Mouse (Mus musculus): ENCODE results near the gene Hephl1. TPM values are rescaled to one million over a fixed set of nuclear protein-coding genes. Genes with fewer than 3 reads are reported as not detected.

Gene Hephl1
- polyA plus RNA-seq (2016; fragmentation: Nextera tagmentation; extraction: Ambion mirVana), result not detected in 2 replicates

DNA sequence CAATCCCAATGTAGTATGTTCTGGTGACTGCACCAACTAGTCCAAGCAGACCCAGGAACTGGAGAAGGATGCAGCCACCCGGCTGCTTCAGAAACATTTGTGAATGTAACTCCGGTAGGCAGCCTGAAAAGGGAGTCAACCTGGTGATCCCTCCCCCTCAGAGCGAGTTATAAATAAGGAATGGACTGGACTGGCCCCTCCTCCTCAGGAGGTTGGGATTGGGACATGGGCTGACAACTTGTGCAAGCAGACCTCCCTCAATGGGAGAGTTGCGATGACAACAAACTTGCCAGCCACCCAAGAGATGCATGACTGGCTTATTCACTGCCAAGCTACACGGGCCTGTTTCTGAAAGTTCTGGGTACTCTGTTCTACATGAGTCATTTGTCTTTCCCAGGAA lies at the start of gene Hephl1:
Gene Hephl1, minus strand, starts transcription at position 101 of the 400 bp plus-strand sequence.
- Histone ChIP-seq H3K36me3 (no peaks in the 10 kb centered on the region), H3K27ac (no peak within 1 kb of the TSS), H3K9ac (no peak within 1 kb of the TSS), H3K4me1 (0 out of 2 replicates have a peak, but pooled peaks cover 2% of the 10 kb centered on the region), H3K27me3 (no peaks in the 10 kb centered on the region), H3K9me3 (replicated peaks) (no peaks in the 10 kb centered on the region), H3K4me3 (no peak within 1 kb of the TSS), H3K4me2 (replicated peaks) (no peak within 1 kb of the TSS)
- ATAC-seq (ENCODE audit: low FRiP score), result no peak
- 85% methylated on average over 5 of the region's 5 CpGs for WGBS

DNA sequence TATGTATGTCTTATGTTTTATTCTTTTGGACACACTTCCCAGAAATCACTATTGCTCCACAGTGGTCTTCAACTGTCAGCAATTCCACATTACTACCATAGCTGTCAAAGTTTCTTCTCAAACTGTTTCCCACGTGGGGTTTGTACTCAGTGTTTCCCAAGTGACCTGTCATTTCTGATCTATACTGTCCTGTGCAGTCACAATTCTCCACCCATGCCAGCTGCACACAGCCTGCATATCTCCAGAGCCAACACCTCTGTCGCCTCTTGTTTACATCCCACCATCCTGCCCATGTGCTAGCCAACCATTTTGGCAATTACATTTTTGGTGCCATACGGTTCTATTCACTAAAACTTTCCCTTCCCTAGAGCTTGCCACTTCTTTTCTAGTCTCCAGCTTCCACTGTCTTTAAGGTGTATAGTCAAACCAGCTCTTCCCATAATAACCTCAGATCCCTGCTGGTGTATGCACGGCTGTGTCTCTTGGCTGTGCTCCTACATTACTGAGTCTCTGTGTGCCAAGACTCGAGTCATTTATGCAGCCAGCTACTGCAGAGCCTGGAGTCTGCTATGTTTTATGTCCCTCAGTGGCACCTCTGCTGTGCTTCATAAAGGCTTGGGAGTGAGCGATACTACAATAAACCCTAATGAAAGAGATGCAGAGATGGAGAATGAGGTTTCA lies 37.5 kb upstream of the Hephl1 start:
- H3K36me3 ChIP-seq, result no peaks in the 10 kb centered on the region
- 78% methylated on average over 6 of the region's 6 CpGs for WGBS
- no peaks in the 10 kb centered on the region for H3K9me3 ChIP-seq (replicated peaks)
- H3K4me1 ChIP-seq, result no peaks in the 10 kb centered on the region
- no peak overlapping the region for H3K4me3 ChIP-seq
- ATAC-seq (ENCODE audit: low FRiP score), result no peak
- no peak overlapping the region for H3K27ac ChIP-seq
- no peaks in the 10 kb centered on the region for H3K27me3 ChIP-seq
- H3K9ac ChIP-seq, result no peak overlapping the region
- no peak overlapping the region for H3K4me2 ChIP-seq (replicated peaks)

DNA sequence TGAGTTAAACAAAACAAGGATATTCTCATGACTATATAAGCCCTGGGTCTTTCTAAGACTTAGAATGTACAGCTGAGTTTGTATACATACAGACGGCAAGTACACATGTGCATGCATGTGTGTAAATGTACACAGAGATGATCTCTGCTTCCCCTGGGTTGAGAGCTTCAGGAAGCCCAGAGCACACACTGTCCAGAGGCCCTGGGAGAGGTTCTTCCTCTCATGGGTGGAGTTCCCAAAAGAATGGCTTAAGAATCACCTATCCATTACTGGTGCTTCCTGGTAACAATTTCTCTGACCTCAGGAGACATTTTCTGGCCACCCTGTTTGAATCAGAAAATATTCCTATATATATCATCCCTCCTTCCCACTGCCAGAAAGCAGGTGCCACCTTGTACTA lies 28.6 kb upstream of the Hephl1 start:
- Histone ChIP-seq H3K4me1 (no peaks in the 10 kb centered on the region), H3K4me2 (replicated peaks) (no peak overlapping the region), H3K36me3 (no peaks in the 10 kb centered on the region), H3K9ac (no peak overlapping the region), H3K27ac (no peak overlapping the region), H3K27me3 (no peaks in the 10 kb centered on the region), H3K9me3 (replicated peaks) (no peaks in the 10 kb centered on the region), H3K4me3 (no peak overlapping the region)
- WGBS, result 94% methylated on average over 1 of the region's 1 CpGs
- ATAC-seq (ENCODE audit: low FRiP score), result no peak

DNA sequence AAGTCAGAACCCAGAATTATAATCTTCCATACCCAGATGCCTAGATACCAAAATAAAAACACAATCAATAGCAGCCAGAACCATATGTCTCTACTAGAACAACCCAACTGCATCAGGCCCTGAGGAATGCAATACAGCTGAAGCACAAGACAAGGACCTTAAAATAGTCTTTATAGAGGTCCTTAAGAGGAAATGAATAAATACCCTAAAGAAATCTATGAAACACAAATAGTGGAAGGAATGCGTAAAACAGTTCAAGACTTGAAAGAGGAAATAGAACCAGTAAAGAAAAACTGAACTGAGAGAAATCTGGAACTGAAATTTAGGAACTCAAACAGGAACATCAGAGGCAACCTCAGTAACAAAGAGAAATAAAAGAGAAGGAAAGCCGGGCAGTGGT lies 14.0 kb upstream of the Hephl1 start:
- no peak overlapping the region for H3K9ac ChIP-seq
- no peak for ATAC-seq (ENCODE audit: low FRiP score)
- WGBS, result 95% methylated on average over 2 of the region's 2 CpGs
- no peak overlapping the region for H3K27ac ChIP-seq
- no peaks in the 10 kb centered on the region for H3K4me1 ChIP-seq
- no peak overlapping the region for H3K4me2 ChIP-seq (replicated peaks)
- H3K27me3 ChIP-seq, result no peaks in the 10 kb centered on the region
- H3K4me3 ChIP-seq, result no peak overlapping the region
- H3K36me3 ChIP-seq, result no peaks in the 10 kb centered on the region
- H3K9me3 ChIP-seq (replicated peaks), result peaks cover 3% of the 10 kb centered on the region; the same call in 1 of the 2 replicates

DNA sequence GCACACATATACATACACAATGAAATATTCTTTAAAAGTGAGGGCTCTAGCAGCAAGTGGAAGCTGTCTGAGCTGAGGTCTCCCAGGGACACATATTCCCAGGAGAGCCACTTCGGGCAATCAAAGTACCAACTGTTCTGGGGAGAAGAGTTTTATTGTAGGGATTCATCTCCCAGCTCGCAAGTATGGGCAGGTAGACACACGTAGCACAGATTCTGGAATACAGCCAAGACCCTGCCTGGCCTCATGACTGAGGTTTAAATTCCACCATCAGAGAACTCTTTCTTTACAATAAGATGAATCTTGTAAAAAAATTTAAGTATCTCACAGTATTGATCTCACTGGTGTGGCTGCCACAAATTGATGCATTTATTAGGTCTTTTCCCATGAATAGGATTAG lies 10.5 kb upstream of the Hephl1 start:
- H3K27ac ChIP-seq, result no peak overlapping the region
- H3K4me2 ChIP-seq (replicated peaks), result no peak overlapping the region
- no peaks in the 10 kb centered on the region for H3K4me1 ChIP-seq
- 89% methylated on average over 3 of the region's 3 CpGs for WGBS
- no peak overlapping the region for H3K9ac ChIP-seq
- no peaks in the 10 kb centered on the region for H3K9me3 ChIP-seq (replicated peaks)
- no peak overlapping the region for H3K4me3 ChIP-seq
- H3K36me3 ChIP-seq, result no peaks in the 10 kb centered on the region
- H3K27me3 ChIP-seq, result no peaks in the 10 kb centered on the region
- no peak for ATAC-seq (ENCODE audit: low FRiP score)

DNA sequence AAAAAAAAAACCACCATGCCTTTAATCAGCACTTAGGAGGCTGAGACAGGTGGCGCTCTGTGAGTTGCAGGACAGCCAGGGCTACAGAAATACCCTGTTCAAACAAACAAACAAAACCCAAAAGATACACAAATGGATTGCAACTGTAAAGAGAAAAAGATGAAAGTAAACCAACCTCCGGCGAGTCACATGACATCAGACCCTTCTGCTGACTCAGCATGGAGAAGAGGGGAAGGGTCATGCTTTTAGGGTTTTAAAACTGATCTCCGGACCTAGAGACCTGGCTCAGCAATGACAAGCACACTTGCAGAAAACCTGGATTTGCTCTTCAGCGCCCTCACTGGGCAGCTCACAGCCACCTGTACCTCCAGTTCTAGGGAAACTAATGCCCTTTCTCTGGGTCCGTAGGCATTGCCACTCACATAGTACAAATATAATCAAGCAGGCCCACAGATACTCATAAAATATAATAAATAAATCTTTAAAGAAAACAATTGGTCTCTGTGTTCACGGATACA lies 9.0 kb upstream of the Hephl1 start:
- Histone ChIP-seq H3K36me3 (no peaks in the 10 kb centered on the region), H3K4me1 (no peaks in the 10 kb centered on the region), H3K4me2 (replicated peaks) (no peak overlapping the region), H3K9me3 (replicated peaks) (no peaks in the 10 kb centered on the region), H3K27me3 (no peaks in the 10 kb centered on the region), H3K27ac (no peak overlapping the region), H3K9ac (no peak overlapping the region), H3K4me3 (no peak overlapping the region)
- ATAC-seq (ENCODE audit: low FRiP score), result no peak
- WGBS, result 54% methylated on average over 7 of the region's 7 CpGs

DNA sequence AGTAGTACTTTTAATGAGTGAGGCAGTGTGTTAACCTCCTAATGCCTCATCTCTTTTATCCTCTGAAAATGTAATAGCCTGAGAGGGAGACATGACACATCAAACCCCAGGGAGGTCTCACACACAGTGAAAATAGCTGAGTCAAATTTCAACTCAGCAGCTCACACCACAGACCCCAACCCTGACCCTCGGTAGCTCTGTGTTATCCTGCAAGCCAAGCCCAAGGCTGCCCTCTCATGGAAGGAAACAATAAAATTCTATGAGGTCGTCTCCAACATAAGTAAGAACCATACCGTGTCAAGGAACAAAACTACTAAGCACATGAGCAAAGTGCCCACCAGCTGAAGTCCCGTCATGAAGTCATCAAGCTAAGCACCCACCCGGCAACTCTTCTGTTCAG lies 8.3 kb upstream of the Hephl1 start:
- H3K4me1 ChIP-seq, result no peaks in the 10 kb centered on the region
- no peak overlapping the region for H3K27ac ChIP-seq
- H3K9ac ChIP-seq, result no peak overlapping the region
- H3K36me3 ChIP-seq, result no peaks in the 10 kb centered on the region
- 56% methylated on average over 5 of the region's 5 CpGs for WGBS
- no peak overlapping the region for H3K4me2 ChIP-seq (replicated peaks)
- no peak overlapping the region for H3K4me3 ChIP-seq
- no peak for ATAC-seq (ENCODE audit: low FRiP score)
- H3K9me3 ChIP-seq (replicated peaks), result no peaks in the 10 kb centered on the region
- no peaks in the 10 kb centered on the region for H3K27me3 ChIP-seq

DNA sequence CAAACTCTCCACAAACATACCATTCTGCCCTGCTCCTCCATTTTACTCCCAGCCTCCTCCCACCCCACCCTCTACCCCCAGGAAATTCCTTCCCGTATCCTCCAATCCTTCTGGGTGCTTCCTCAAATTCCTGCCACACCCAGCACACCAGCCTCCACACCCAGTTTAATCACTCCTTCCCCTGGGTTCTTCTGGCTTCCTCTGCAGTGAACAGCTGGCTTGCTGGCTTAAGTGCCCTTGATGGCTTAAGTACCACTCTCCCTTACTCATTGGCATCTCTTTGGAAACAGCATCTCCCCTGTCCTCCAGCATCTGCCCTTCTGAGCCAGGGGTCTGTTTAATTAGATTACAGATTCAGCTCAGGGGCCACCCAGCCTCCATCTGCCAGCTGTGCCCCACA lies 7.6 kb upstream of the Hephl1 start:
- WGBS, result 74% methylated on average over 1 of the region's 1 CpGs

DNA sequence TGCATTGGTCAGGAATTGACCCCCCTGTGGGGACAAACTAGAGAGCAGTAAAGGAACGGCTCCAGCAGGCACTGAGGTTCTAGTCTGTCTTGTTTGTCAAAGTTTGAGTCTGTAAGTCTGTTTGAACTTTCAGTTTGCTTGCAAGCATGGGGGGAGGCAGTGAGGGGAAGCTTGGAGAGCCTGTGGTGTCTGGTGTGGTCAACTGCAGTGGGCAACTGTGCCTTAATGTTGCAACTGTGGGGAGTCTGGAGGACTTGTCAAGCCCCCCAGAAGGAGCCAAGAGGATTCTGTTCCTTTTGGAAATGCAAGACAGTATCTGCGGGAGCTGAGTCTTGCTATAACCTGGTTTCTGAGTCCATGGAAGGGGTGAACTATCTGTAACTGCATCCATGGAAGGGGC lies 4.3 kb upstream of the Hephl1 start:
- Histone ChIP-seq H3K27ac (no peak overlapping the region), H3K4me1 (0 out of 2 replicates have a peak, but pooled peaks cover 2% of the 10 kb centered on the region), H3K4me3 (no peak overlapping the region), H3K9me3 (replicated peaks) (no peaks in the 10 kb centered on the region), H3K27me3 (no peaks in the 10 kb centered on the region), H3K9ac (no peak overlapping the region), H3K4me2 (replicated peaks) (no peak overlapping the region), H3K36me3 (no peaks in the 10 kb centered on the region)
- no peak for ATAC-seq (ENCODE audit: low FRiP score)
- WGBS, result 96% methylated on average over 2 of the region's 2 CpGs

More for the DNA sequence above, 7.6 kb upstream of the Hephl1 start:
- no peak overlapping the region for H3K9ac ChIP-seq
- no peak overlapping the region for H3K27ac ChIP-seq
- H3K27me3 ChIP-seq, result no peaks in the 10 kb centered on the region
- H3K9me3 ChIP-seq (replicated peaks), result no peaks in the 10 kb centered on the region
- H3K4me1 ChIP-seq, result no peaks in the 10 kb centered on the region
- no peak overlapping the region for H3K4me2 ChIP-seq (replicated peaks)
- H3K4me3 ChIP-seq, result no peak overlapping the region
- no peak for ATAC-seq (ENCODE audit: low FRiP score)
- H3K36me3 ChIP-seq, result no peaks in the 10 kb centered on the region

DNA sequence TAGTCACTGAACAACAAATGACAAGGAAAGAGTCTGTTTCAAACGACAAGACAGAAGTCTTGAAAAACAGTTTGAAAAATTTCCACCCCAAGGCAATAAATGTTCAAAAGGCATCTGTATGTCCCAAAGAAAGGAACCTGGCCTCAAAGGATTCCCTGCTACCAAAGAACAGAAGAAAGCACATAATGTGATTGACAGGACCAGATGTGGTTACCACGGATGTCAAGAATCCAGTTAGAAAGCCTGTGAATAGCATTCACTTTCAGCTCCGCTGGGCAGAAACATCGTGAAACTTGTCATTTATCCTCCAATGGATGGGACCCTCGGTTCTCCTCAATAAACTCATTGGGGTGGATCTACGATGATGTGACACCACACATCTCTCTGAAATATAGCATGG lies 2.2 kb upstream of the Hephl1 start:
- H3K36me3 ChIP-seq, result no peaks in the 10 kb centered on the region
- no peak overlapping the region for H3K4me3 ChIP-seq
- H3K9me3 ChIP-seq (replicated peaks), result no peaks in the 10 kb centered on the region
- ATAC-seq (ENCODE audit: low FRiP score), result no peak
- no peak overlapping the region for H3K9ac ChIP-seq
- H3K27me3 ChIP-seq, result no peaks in the 10 kb centered on the region
- H3K4me2 ChIP-seq (replicated peaks), result no peak overlapping the region
- no peak overlapping the region for H3K27ac ChIP-seq
- 34% methylated on average over 6 of the region's 6 CpGs for WGBS
- H3K4me1 ChIP-seq, result 0 out of 2 replicates have a peak, but pooled peaks cover 2% of the 10 kb centered on the region

DNA sequence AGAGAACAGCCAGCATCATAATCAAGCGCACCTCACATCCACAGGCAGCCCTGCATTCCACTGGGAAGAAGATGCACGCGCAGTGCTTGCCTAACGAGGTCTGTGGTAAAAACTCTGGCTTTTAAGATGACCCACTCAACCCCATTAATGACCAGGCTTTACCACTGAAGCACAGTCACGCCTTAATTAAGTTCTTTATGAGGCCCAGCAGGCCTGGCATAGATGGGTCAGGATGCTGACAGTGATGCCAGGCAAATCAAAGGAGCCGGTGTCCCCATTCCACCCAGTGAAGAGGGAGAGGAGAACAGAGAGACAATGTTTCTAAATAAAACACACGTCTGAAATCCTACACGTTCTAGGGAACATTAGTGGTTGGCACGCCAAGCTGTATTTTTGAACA lies 3.8 kb downstream of the Hephl1 start:
- no peaks in the 10 kb centered on the region for H3K27me3 ChIP-seq
- H3K27ac ChIP-seq, result no peak overlapping the region
- H3K9me3 ChIP-seq (replicated peaks), result no peaks in the 10 kb centered on the region
- H3K4me2 ChIP-seq (replicated peaks), result no peak overlapping the region
- H3K4me1 ChIP-seq, result no peaks in the 10 kb centered on the region
- no peaks in the 10 kb centered on the region for H3K36me3 ChIP-seq
- 65% methylated on average over 9 of the region's 9 CpGs for WGBS
- no peak for ATAC-seq (ENCODE audit: low FRiP score)
- H3K9ac ChIP-seq, result no peak overlapping the region
- no peak overlapping the region for H3K4me3 ChIP-seq

DNA sequence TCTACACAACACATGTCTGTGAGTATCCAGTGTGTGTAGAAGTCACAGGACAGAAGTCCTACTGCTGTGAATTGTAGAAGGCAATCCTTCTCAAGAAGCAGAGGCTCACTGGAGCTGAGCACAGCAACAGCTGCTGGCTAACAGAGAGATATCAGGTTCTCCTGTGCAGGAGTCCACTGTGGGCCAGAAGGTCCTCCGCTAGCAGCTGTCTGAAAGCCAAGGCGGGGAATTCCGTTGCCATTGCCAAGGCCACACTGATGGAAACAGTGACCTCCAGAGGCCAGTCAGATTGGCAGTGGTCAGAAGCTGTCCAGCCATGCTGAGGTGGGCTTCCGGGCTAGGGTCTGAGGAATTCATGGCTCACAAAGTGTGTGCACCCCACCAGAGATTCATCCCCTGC lies 6.8 kb downstream of the Hephl1 start:
- Histone ChIP-seq H3K4me3 (no peak overlapping the region), H3K4me2 (replicated peaks) (no peak overlapping the region), H3K9me3 (replicated peaks) (no peaks in the 10 kb centered on the region), H3K9ac (no peak overlapping the region), H3K4me1 (no peaks in the 10 kb centered on the region), H3K27ac (no peak overlapping the region), H3K27me3 (no peaks in the 10 kb centered on the region), H3K36me3 (no peaks in the 10 kb centered on the region)
- 72% methylated on average over 4 of the region's 4 CpGs for WGBS
- no peak for ATAC-seq (ENCODE audit: low FRiP score)

DNA sequence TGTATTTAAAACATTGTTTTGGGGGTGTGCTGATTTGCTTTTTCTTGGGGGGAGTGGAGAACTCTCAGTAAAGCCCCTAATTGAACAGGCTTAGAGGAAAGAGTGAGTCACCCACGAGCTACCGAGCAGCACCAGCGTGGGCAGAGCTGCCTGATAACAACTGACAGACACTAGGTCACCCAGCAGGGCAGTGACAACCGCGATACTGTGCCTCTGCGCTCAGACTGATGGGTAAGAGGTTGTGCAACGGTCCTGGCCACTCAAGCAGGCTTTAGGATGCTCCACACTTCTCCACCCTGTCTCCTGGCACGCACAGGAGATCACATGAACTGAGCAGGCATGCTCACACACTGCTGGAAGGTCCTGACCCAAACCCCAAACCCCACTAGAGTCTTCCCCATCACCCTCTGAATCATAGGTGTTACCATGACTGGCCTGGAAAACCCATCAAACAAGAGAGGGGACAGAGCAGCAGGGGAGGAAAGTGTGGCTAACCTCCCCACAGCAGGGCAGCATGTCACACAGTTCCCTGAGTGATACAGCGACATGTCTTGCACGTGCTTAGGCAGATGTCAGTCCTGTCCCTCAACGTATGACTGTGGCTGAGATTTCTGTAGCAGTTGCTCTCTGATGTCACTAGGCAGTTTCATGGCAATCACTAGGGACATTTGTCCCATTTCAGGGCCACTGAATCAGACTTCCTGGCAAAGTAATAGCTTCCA lies 8.2 kb downstream of the Hephl1 start:
- Histone ChIP-seq H3K4me2 (replicated peaks) (no peak overlapping the region), H3K27me3 (no peaks in the 10 kb centered on the region), H3K9ac (no peak overlapping the region), H3K4me3 (no peak overlapping the region), H3K4me1 (no peaks in the 10 kb centered on the region), H3K36me3 (no peaks in the 10 kb centered on the region), H3K27ac (no peak overlapping the region), H3K9me3 (replicated peaks) (no peaks in the 10 kb centered on the region)
- WGBS, result 64% methylated on average over 11 of the region's 11 CpGs
- ATAC-seq (ENCODE audit: low FRiP score), result no peak

All from hindbrain, embryonic 12.5 days (tissue).